ENCODE assay signal across 7 mouse cellular contexts in genomic region chr8:21992184-21992583, GRCm38 (mm10). TPM values are rescaled to one million over a fixed set of nuclear protein-coding genes. Genes with fewer than 3 reads are reported as not detected.
DNase-seq lines count a peak whose midpoint lies in the region; ATAC-seq and TF ChIP-seq lines count a peak whose summit lies in the region.

No protein-coding gene starts in this region.

- ATAC-seq in common myeloid progenitor, adult 5-6 weeks (replicated peaks; ENCODE audit: low read depth, poor library complexity, severe bottlenecking), result peak; percentile 91
- peak; percentile 42; the same call in 1 of the 2 replicates for ATAC-seq in heart, embryonic 12.5 days (ENCODE audit: insufficient number of reproducible peaks, low FRiP score)
- ATAC-seq in lung, postnatal 0 days, result peak; percentile 63

- in situ Hi-C loops in CH12.LX (cut with MboI; ENCODE audit: low pct_ligation_motif_present, low pct_unique_long_range_greater_than_20kb, low sequenced_read_pairs), result no loop called here

- no peak overlapping the region for H3K4me3 ChIP-seq in CH12.LX (replicated peaks in 1 of 3; ENCODE audit: low read depth in 2 of 3, low read length in 2 of 3, poor library complexity in 1 of 3)
- no peak overlapping the region for H3K4me3 ChIP-seq in heart, embryonic 12.5 days
- H3K4me3 ChIP-seq in lung, postnatal 0 days (ENCODE audit: low read depth, low read length), result no peak overlapping the region

- 25% methylated on average over 6 of the region's 6 CpGs for WGBS in heart, embryonic 12.5 days
- 24% methylated on average over 6 of the region's 6 CpGs for WGBS in lung, postnatal 0 days

- peak; percentile 43 for DNase-seq in CH12.LX (ENCODE audit: extremely low read depth)
- DNase-seq in NIH3T3 (ENCODE audit: low read depth), result peak; percentile 72
- peak; percentile 42 to 66 for DNase-seq in kidney, postnatal 36 days
- DNase-seq in lung, postnatal 0 days (ENCODE audit: low spot score), result peak; percentile 47
- DNase-seq in right cerebral cortex, adult 2 months (ENCODE audit: low spot score in 2 of 2), result peak; percentile 59 to 78

- TF ChIP-seq RAD21 in CH12.LX (IDR thresholded peaks at IDR 0.05; ENCODE audit: low read depth, low read length), result peak; percentile 87

- dilution Hi-C loops in CH12.LX (cut with MboI; ENCODE audit: extremely low pct_ligation_motif_present, extremely low pct_unique_long_range_greater_than_20kb, low sequenced_read_pairs), result no loop called here

- no peak for TF ChIP-seq EP300 in CH12.LX (IDR thresholded peaks at IDR 0.05; ENCODE audit: low read length)
- TF ChIP-seq EP300 in lung, postnatal 0 days (IDR thresholded peaks at IDR 0.05), result no peak

- TF ChIP-seq CTCF in CH12.LX (conservative IDR thresholded peaks at IDR 0.05 in 1 of 2, IDR thresholded peaks at IDR 0.05 in 1 of 2; ENCODE audit: low read depth in 2 of 2, low read length in 2 of 2), result peak; percentile 46 to 83
- peak; percentile 85 for TF ChIP-seq CTCF in lung, postnatal 0 days (IDR thresholded peaks at IDR 0.05)

- no peaks in the 10 kb centered on the region for H3K79me2 ChIP-seq in CH12.LX (replicated peaks; ENCODE audit: control insufficient read depth, extremely low read depth, insufficient read depth, poor library complexity, severe bottlenecking)

- H3K9ac ChIP-seq in CH12.LX (ENCODE audit: insufficient read depth, low read depth), result no peak overlapping the region
- H3K9ac ChIP-seq in heart, embryonic 12.5 days, result no peak overlapping the region
- H3K9ac ChIP-seq in lung, postnatal 0 days (replicated peaks; ENCODE audit: low read depth), result no peak overlapping the region

- no peak overlapping the region for H3K4me2 ChIP-seq in CH12.LX (ENCODE audit: insufficient read depth, low read depth, poor library complexity, severe bottlenecking)
- no peak overlapping the region for H3K4me2 ChIP-seq in heart, embryonic 12.5 days
- no peak overlapping the region for H3K4me2 ChIP-seq in lung, postnatal 0 days (replicated peaks; ENCODE audit: low read depth, low read length)

- H3K27ac ChIP-seq in CH12.LX (ENCODE audit: insufficient read depth, low read depth), result no peak overlapping the region
- no peak overlapping the region for H3K27ac ChIP-seq in heart, embryonic 12.5 days (ENCODE audit: poor library complexity, severe bottlenecking)
- H3K27ac ChIP-seq in lung, postnatal 0 days (ENCODE audit: low read length), result no peak overlapping the region

- TF ChIP-seq POLR2A in CH12.LX (IDR thresholded peaks at IDR 0.05; ENCODE audit: low read depth, low read length), result no peak

- peaks cover 10% of the 10 kb centered on the region for H3K27me3 ChIP-seq in CH12.LX (replicated peaks)
- H3K27me3 ChIP-seq in heart, embryonic 12.5 days (replicated peaks), result no peaks in the 10 kb centered on the region
- H3K27me3 ChIP-seq in lung, postnatal 0 days (replicated peaks; ENCODE audit: insufficient read depth, low read length), result no peaks in the 10 kb centered on the region

- H3K4me1 ChIP-seq in CH12.LX (ENCODE audit: control insufficient read depth in 1 of 2, insufficient read depth in 2 of 2), result no peaks in the 10 kb centered on the region
- no peaks in the 10 kb centered on the region for H3K4me1 ChIP-seq in heart, embryonic 12.5 days (replicated peaks)
- no peaks in the 10 kb centered on the region for H3K4me1 ChIP-seq in lung, postnatal 0 days (ENCODE audit: insufficient read depth, low read depth, low read length)

- peaks cover 5 to 12% of the 10 kb centered on the region in 2 experiments for H3K36me3 ChIP-seq in CH12.LX (replicated peaks in 1 of 2; ENCODE audit: control insufficient read depth in 1 of 2, insufficient read depth in 1 of 2, low read length in 1 of 2)
- no peaks in the 10 kb centered on the region for H3K36me3 ChIP-seq in heart, embryonic 12.5 days
- no peaks in the 10 kb centered on the region for H3K36me3 ChIP-seq in lung, postnatal 0 days (ENCODE audit: insufficient read depth, low read length)

- H3K9me3 ChIP-seq in CH12.LX (replicated peaks; ENCODE audit: low read length), result no peaks in the 10 kb centered on the region
- H3K9me3 ChIP-seq in heart, embryonic 12.5 days (replicated peaks), result no peaks in the 10 kb centered on the region
- H3K9me3 ChIP-seq in lung, postnatal 0 days (ENCODE audit: low read length), result no peaks in the 10 kb centered on the region

TF ChIP-seq in CH12.LX, 34 proteins besides CTCF, POLR2A, EP300 and RAD21:
- TF ChIP-seq E2F4 (IDR thresholded peaks at IDR 0.05; ENCODE audit: insufficient replicate concordance, low read depth, low read length), result no peak
- peak; percentile 74 for TF ChIP-seq SMC3 (IDR thresholded peaks at IDR 0.05; ENCODE audit: low read depth, low read length)

RNA-seq across cellular contexts. Expression of gene Ccdc70, which starts 22.6 kb away (rescaled TPM):
- total RNA-seq in CH12.LX (2012; rRNA removed) (not detected in 2 replicates), CH12.LX (2014; rRNA removed) (not detected in 2 replicates)
- not detected in 2 replicates for polyA plus RNA-seq in CH12.LX (2012; ENCODE audit: insufficient read length, low read depth)
- total RNA-seq in common myeloid progenitor, adult 5-6 weeks (2017), result not detected in 2 replicates
- not detected in 2 replicates for polyA plus RNA-seq in heart, embryonic 12.5 days (2016; fragmentation: Nextera tagmentation; extraction: Ambion mirVana)
- polyA plus RNA-seq in lung, postnatal 0 days (2015; fragmentation: Nextera tagmentation; extraction: Ambion mirVana), result not detected in 2 replicates

RNA-seq across cellular contexts. Expression of gene Fam90a1a, which starts 33.7 kb away (rescaled TPM):
- total RNA-seq in CH12.LX (2012; rRNA removed), result not detected in 2 replicates
- not detected in 2 replicates for total RNA-seq in CH12.LX (2014; rRNA removed)
- polyA plus RNA-seq in CH12.LX (2012; ENCODE audit: insufficient read length, low read depth), result not detected in 2 replicates
- total RNA-seq in common myeloid progenitor, adult 5-6 weeks (2017), result not detected in 2 replicates
- polyA plus RNA-seq in heart, embryonic 12.5 days (2016; fragmentation: Nextera tagmentation; extraction: Ambion mirVana), result not detected in 2 replicates
- polyA plus RNA-seq in lung, postnatal 0 days (2015; fragmentation: Nextera tagmentation; extraction: Ambion mirVana), result not detected in 2 replicates

RNA-seq across cellular contexts. Expression of gene Defb13, which starts 45.6 kb away (rescaled TPM):
- total RNA-seq in CH12.LX (2012; rRNA removed) (not detected in 2 replicates), CH12.LX (2014; rRNA removed) (not detected in 2 replicates)
- polyA plus RNA-seq in CH12.LX (2012; ENCODE audit: insufficient read length, low read depth), result not detected in 2 replicates
- total RNA-seq in common myeloid progenitor, adult 5-6 weeks (2017), result not detected in 2 replicates
- polyA plus RNA-seq in heart, embryonic 12.5 days (2016; fragmentation: Nextera tagmentation; extraction: Ambion mirVana), result not detected in 2 replicates
- not detected in 2 replicates for polyA plus RNA-seq in lung, postnatal 0 days (2015; fragmentation: Nextera tagmentation; extraction: Ambion mirVana)

RNA-seq across cellular contexts. Expression of gene Defb35, which starts 54.0 kb away (rescaled TPM):
- not detected in 2 replicates for total RNA-seq in CH12.LX (2012; rRNA removed)
- not detected in 2 replicates for total RNA-seq in CH12.LX (2014; rRNA removed)
- not detected in 2 replicates for polyA plus RNA-seq in CH12.LX (2012; ENCODE audit: insufficient read length, low read depth)
- total RNA-seq in common myeloid progenitor, adult 5-6 weeks (2017), result not detected in 2 replicates
- polyA plus RNA-seq in heart, embryonic 12.5 days (2016; fragmentation: Nextera tagmentation; extraction: Ambion mirVana), result not detected in 2 replicates
- not detected in 2 replicates for polyA plus RNA-seq in lung, postnatal 0 days (2015; fragmentation: Nextera tagmentation; extraction: Ambion mirVana)

RNA-seq across cellular contexts. Expression of gene Defb15, which starts 59.7 kb away (rescaled TPM):
- not detected in 2 replicates for total RNA-seq in CH12.LX (2012; rRNA removed)
- not detected in 2 replicates for total RNA-seq in CH12.LX (2014; rRNA removed)
- polyA plus RNA-seq in CH12.LX (2012; ENCODE audit: insufficient read length, low read depth), result not detected in 2 replicates
- total RNA-seq in common myeloid progenitor, adult 5-6 weeks (2017), result not detected in 2 replicates
- polyA plus RNA-seq in heart, embryonic 12.5 days (2016; fragmentation: Nextera tagmentation; extraction: Ambion mirVana), result not detected in 2 replicates
- polyA plus RNA-seq in lung, postnatal 0 days (2015; fragmentation: Nextera tagmentation; extraction: Ambion mirVana), result not detected in 2 replicates
